Mouse (Mus musculus) heart, embryonic 12.5 days (tissue): ENCODE data around the gene Gm8720. TPM values are rescaled to one million over a fixed set of nuclear protein-coding genes. Genes with fewer than 3 reads are reported as not detected.
"Not testable (repeated sequence)": the region's sequence is repeated elsewhere in the genome, so short reads cannot be mapped to it uniquely, and the experiment has no call there.

ENCODE experiments used
- ATAC-seq: fragments of 200-750 bp; cut with Nextera tagmentation; 2 replicates; pipeline ENCODE4 v1.8.0; 2017; ENCODE audit warnings: moderate TSS enrichment, moderate library complexity; ENCODE audit not compliant: insufficient number of reproducible peaks, low FRiP score
- H3K27ac ChIP-seq: fragments of 300-500 bp; sonication (generic); 2 replicates; pipeline ENCODE4 v1.5.1; 2016; ENCODE audit warnings: mild to moderate bottlenecking, moderate library complexity; ENCODE audit not compliant: poor library complexity, severe bottlenecking
- H3K27me3 ChIP-seq: fragments of 300-500 bp; sonication (generic); replicated peaks from 2 replicates; pipeline ENCODE4 v1.6.1; 2016; ENCODE audit warnings: mild to moderate bottlenecking, moderate library complexity
- H3K36me3 ChIP-seq: fragments of 300-500 bp; sonication (generic); 2 replicates; pipeline ENCODE4 v1.6.1; 2016; ENCODE audit warnings: mild to moderate bottlenecking, moderate library complexity
- H3K4me1 ChIP-seq: fragments of 300-500 bp; sonication (generic); replicated peaks from 2 replicates; pipeline ENCODE4 v1.6.1; 2016; ENCODE audit warnings: mild to moderate bottlenecking
- H3K4me2 ChIP-seq: fragments of 300-500 bp; sonication (generic); 2 replicates; pipeline ENCODE4 v1.6.1; 2016; ENCODE audit warnings: mild to moderate bottlenecking, moderate library complexity
- H3K4me3 ChIP-seq: fragments of 300-500 bp; sonication (generic); 2 replicates; pipeline ENCODE4 v1.5.1; 2016; ENCODE audit warnings: mild to moderate bottlenecking
- H3K9ac ChIP-seq: fragments of 300-500 bp; sonication (generic); 2 replicates; pipeline ENCODE4 v1.6.1; 2016; ENCODE audit warnings: mild to moderate bottlenecking, moderate library complexity
- H3K9me3 ChIP-seq: fragments of 300-500 bp; sonication (generic); replicated peaks from 2 replicates; pipeline ENCODE4 v1.6.1; 2016; ENCODE audit warnings: mild to moderate bottlenecking, moderate library complexity
- WGBS: fragments of 180-500 bp; shearing (Covaris S2); methylation state at CpG from one replicate; pipeline ENCODE4 v1.1.7; 2016; 5-methylcytosine and 5-hydroxymethylcytosine counted together
- polyA plus RNA-seq: library from polyadenylated mRNA; unstranded; fragments of >200 nt; fragmentation: Nextera tagmentation; extraction: Ambion mirVana; gene quantifications from 2 replicates; pipeline ENCODE4 v1.2.1, GENCODE M21; 2016

Gene Gm8720
- polyA plus RNA-seq = not detected in 2 replicates

DNA sequence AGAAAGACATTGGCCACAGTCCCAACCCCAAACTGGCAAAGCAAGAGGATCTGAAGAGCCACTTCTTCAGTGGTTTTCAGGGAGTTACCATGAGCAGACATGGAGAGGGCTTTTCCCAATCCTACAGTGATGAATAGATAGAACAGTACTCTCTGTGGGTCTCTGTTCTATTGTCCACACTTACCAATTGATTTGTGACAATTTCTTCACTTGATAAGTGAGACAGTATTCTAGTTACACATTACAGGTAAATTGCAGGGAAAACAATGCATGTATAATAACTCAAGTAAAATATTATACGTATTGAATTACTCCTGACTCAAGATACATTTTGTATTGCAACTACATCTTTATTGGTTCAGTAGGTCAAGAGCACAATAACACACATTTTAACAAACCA is at the start of gene Gm8720:
Gene Gm8720, minus strand, starts transcription at position 101 of the 400 bp plus-strand sequence.
- WGBS = no CpG with 5 or more reads among the region's 1 CpGs
- not testable (repeated sequence) for H3K27ac ChIP-seq, H3K9ac ChIP-seq, H3K4me1 ChIP-seq, H3K4me2 ChIP-seq, H3K9me3 ChIP-seq, H3K27me3 ChIP-seq, H3K36me3 ChIP-seq, ATAC-seq, H3K4me3 ChIP-seq

- not testable (repeated sequence) for H3K9ac ChIP-seq, H3K4me3 ChIP-seq, H3K27ac ChIP-seq, H3K4me2 ChIP-seq, H3K36me3 ChIP-seq, H3K4me1 ChIP-seq, H3K9me3 ChIP-seq, ATAC-seq, H3K27me3 ChIP-seq
- no CpG with 5 or more reads among the region's 1 CpGs for WGBS
Measured at GRCm38 (mm10) chr7:23055240-23055639, 12.0 kb downstream of the Gm8720 start, which contains the start of gene Vmn1r163. Gene Vmn1r163 (plus strand): TSS chr7:23055540.

GRCm38 (mm10) chr7:23019823-23020222 is 47.4 kb downstream of the Gm8720 start, which contains the start of gene Gm4216:
Gene Gm4216 (minus strand): TSS chr7:23019923.
- H3K9ac ChIP-seq, H3K27ac ChIP-seq, H3K9me3 ChIP-seq, ATAC-seq, H3K36me3 ChIP-seq, H3K27me3 ChIP-seq, H3K4me3 ChIP-seq, H3K4me1 ChIP-seq, H3K4me2 ChIP-seq: not testable (repeated sequence)
- no CpG with 5 or more reads among the region's 3 CpGs for WGBS

Other genes with a start within 250 kb of the Gm8720 start
- not detected in 2 replicates for gene Vmn1r159, start 223.9 kb downstream of the Gm8720 start, polyA plus RNA-seq
- gene Vmn1r160, start 196.2 kb downstream of the Gm8720 start, polyA plus RNA-seq = not detected in 2 replicates
- not detected in 2 replicates for gene Gm4214, start 82.8 kb downstream of the Gm8720 start, polyA plus RNA-seq
- gene Gm4216, start 47.5 kb downstream of the Gm8720 start, polyA plus RNA-seq = not detected in 2 replicates
- gene Vmn1r163, start 11.9 kb downstream of the Gm8720 start, polyA plus RNA-seq = not detected in 2 replicates
- not detected in 2 replicates for gene Gm10662, start 77.0 kb upstream of the Gm8720 start, polyA plus RNA-seq
- not detected in 2 replicates for gene Vmn1r165, start 149.9 kb upstream of the Gm8720 start, polyA plus RNA-seq
- gene Vmn1r166, start 184.2 kb upstream of the Gm8720 start, polyA plus RNA-seq = not detected in 2 replicates
- gene Gm6902, start 211.4 kb upstream of the Gm8720 start, polyA plus RNA-seq = not detected in 2 replicates
- gene Nlrp4e, start 233.7 kb upstream of the Gm8720 start, polyA plus RNA-seq = not detected in 2 replicates